Mouse (Mus musculus): Measurements from ENCODE around the gene Galnt11.

DNA sequence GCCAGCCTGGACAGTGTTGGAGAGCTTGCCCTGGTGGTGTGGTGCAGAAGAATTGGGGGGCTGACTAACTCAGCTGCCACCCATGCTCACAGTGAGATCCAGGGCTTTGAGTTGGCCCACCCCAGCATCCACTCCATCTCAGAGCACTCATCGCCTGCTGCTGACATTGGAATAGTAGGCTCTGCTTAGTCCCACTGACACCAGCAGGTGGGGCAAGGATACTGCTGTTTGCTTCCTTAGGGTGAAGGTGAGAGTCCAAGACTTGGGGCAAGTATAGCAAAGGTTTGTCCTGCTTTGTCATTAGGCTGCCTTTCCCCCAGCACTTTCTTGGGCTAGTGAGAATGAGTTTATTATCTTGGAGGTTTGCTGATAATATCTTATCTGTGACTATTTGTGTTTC lies 32.9 kb upstream of the Galnt11 start:
- TF ChIP-seq GATA1 (IDR thresholded peaks at IDR 0.05; ENCODE audit: low read length) (no peak), TAL1 (IDR thresholded peaks at IDR 0.05; ENCODE audit: low read length) (no peak)
